Mouse (Mus musculus): ENCODE data around the gene Sema5b.

- TF ChIP-seq CTCF (IDR thresholded peaks at IDR 0.05; ENCODE audit: low read depth) (no peak), EP300 (IDR thresholded peaks at IDR 0.05; ENCODE audit: low read depth) (no peak)
Measured at GRCm38 (mm10) chr16:35573586-35573985, 32.6 kb downstream of the Sema5b start.
